Mouse (Mus musculus) heart, adult 2 months (tissue): ENCODE data around the gene Col7a1.

ENCODE experiments used
- CTCF ChIP-seq: fragments of 200-600 bp; IDR thresholded peaks from 2 replicates; pipeline ENCODE4 v1.8.1; 2022; ENCODE audit warnings: antibody characterized with exemption, mild to moderate bottlenecking, moderate library complexity
- EP300 ChIP-seq: fragments of 200-500 bp; IDR thresholded peaks from 2 replicates; pipeline ENCODE4 v1.6.1; 2011; ENCODE audit warnings: low read depth, low read length, control low read depth; ENCODE audit not compliant: insufficient read depth
- POLR2A ChIP-seq: fragments of 200-500 bp; IDR thresholded peaks from 2 replicates; pipeline ENCODE4 v1.6.1; 2011; ENCODE audit warnings: mild to moderate bottlenecking, low read depth, low read length, control low read depth; ENCODE audit not compliant: insufficient read depth

DNA sequence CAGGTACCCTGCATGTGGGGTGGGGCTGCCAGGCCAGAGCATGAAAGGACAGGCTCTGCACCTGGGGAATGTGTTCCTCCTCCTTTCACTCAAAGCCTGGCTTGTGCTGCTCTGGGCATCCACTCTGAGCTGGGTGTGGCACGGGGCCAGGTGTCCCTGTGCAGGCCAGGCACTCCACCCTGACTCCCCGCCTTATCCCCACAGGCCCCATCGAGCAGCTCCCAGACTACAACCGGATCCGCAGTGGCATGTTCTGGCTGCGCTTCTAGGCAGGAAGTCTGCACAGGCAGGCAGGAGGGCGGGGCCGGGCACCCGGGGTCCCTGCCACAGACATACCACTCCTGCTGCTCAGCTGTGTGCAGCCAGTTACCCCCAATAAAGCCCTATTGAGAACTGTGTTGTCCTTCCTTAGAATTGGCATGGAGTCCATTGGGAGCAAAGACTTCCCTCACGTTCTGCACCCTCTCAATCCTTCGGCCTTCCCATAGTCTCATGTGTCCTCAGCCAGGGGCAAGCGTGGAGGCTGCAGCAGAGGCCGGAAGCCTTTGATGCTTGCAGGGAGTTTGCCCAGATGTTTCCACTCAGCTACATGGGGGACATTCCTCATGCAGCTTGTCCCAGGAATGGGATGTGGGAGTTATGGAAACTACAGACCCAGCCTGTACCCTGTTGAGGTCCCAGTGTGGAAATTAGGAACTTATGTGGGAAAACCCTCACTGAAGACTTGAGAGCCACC, 4.0 kb upstream of the Col7a1 start:
- TF ChIP-seq CTCF (no peak), POLR2A (no peak), EP300 (no peak)
